Mouse (Mus musculus) forebrain, embryonic 12.5 days (tissue): ENCODE data around the gene Trem1. TPM values are rescaled to one million over a fixed set of nuclear protein-coding genes. Genes with fewer than 3 reads are reported as not detected.

Experiments used
- ATAC-seq: fragments of 200-750 bp; cut with Nextera tagmentation; 2 replicates; pipeline ENCODE4 v1.8.0; 2017; ENCODE audit warnings: moderate TSS enrichment; ENCODE audit not compliant: low FRiP score
- H3K27ac ChIP-seq: fragments of 300-500 bp; sonication (generic); 2 replicates; pipeline ENCODE4 v1.5.1; 2016; ENCODE audit warnings: mild to moderate bottlenecking
- H3K27me3 ChIP-seq: fragments of 300-500 bp; sonication (generic); 2 replicates; pipeline ENCODE4 v1.6.1; 2016; ENCODE audit warnings: mild to moderate bottlenecking
- H3K36me3 ChIP-seq: fragments of 300-500 bp; sonication (generic); replicated peaks from 2 replicates; pipeline ENCODE4 v1.6.1; 2016; ENCODE audit warnings: mild to moderate bottlenecking
- H3K4me1 ChIP-seq: fragments of 300-500 bp; sonication (generic); 2 replicates; pipeline ENCODE4 v1.6.1; 2016
- H3K4me2 ChIP-seq: fragments of 300-500 bp; sonication (generic); 2 replicates; pipeline ENCODE4 v1.6.1; 2016; ENCODE audit warnings: mild to moderate bottlenecking, moderate library complexity
- H3K4me3 ChIP-seq: fragments of 300-500 bp; sonication (generic); replicated peaks from 2 replicates; pipeline ENCODE4 v1.5.1; 2016; ENCODE audit warnings: mild to moderate bottlenecking
- H3K9ac ChIP-seq: fragments of 300-500 bp; sonication (generic); 2 replicates; pipeline ENCODE4 v1.6.1; 2016; ENCODE audit warnings: mild to moderate bottlenecking
- H3K9me3 ChIP-seq: fragments of 300-500 bp; sonication (generic); 2 replicates; pipeline ENCODE4 v1.6.1; 2016
- WGBS: fragments of 180-500 bp; shearing (Covaris S2); methylation state at CpG from one replicate; pipeline ENCODE4 v1.1.7; 2016; 5-methylcytosine and 5-hydroxymethylcytosine counted together
- polyA plus RNA-seq: library from polyadenylated mRNA; unstranded; fragments of >200 nt; fragmentation: Nextera tagmentation; extraction: Ambion mirVana; gene quantifications from 2 replicates; pipeline ENCODE4 v1.2.1, GENCODE M21; 2016

Gene Trem1
- polyA plus RNA-seq, 1 experiment from 2014 or later: not detected

DNA sequence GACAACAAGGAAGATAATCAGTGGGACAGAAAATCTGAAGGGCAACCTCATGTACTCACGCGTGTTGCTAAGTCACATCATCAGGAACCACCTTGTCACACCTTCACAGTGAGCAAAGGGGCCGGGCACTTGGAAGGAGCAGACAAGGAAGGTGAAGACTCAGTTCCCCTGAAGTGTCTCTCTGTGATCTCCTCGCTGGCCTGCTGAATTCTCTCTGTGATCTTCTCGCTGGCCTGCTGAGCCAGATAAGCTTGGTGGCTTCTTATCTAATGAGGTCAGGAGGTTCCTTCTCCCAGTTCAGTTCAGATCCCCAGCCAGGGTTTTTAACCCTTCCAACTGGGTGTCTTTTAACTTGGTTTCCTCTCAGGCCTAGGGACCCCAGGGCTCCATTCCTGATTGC, 39.6 kb downstream of the Trem1 start:
- no peaks in the 10 kb centered on the region for H3K9me3 ChIP-seq
- H3K4me2 ChIP-seq: no peak overlapping the region
- H3K4me1 ChIP-seq: no peaks in the 10 kb centered on the region
- no peak overlapping the region for H3K9ac ChIP-seq
- H3K27ac ChIP-seq: no peak overlapping the region
- no peak for ATAC-seq
- H3K27me3 ChIP-seq: peaks cover 4% of the 10 kb centered on the region; the same call in 1 of the 2 replicates
- WGBS: 80% methylated on average over 5 of the region's 5 CpGs
- H3K4me3 ChIP-seq: no peak overlapping the region
- H3K36me3 ChIP-seq: no peaks in the 10 kb centered on the region

DNA sequence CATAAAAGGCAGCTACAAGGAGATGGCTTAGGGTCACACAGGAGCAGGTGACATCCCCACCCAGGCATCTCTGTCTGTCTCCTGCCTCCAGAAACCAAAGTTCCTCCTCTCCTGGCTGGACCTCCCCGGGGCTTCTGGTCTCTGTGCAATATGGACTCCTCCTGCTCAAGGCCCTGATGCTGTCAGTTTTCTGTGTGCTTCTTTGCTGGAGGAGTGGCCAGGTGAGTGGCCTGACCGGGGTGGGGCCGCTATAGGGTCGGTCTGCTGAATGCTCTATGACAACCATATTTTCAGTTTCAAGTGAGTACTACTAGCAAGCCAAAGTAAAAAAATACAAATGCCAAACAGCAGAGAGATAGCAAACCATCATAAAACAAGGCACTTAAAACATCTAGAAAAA, 40.0 kb downstream of the Trem1 start:
- Histone ChIP-seq H3K9ac (no peak overlapping the region), H3K27ac (no peak overlapping the region)

DNA sequence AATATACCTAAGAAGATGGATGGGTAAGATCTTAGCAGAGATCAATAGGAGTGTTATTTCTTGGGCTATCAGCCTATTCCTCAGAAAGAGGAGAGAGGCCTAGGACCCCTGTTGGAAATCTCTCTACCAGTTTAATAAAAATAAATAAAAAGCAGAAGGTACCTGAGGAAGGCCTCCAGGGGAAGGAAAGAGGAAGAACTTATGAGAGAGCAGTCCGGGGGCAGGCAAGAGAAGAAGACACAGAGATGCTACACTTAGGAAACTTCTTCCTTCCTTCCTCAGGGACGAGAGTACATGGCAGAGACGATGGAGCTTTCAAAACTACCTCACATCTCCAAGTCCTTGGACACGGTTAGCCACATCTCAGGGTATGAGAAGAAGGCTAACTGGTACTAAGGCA, 41.5 kb downstream of the Trem1 start:
- Histone ChIP-seq H3K27ac (no peak overlapping the region), H3K27me3 (no peaks in the 10 kb centered on the region), H3K9me3 (no peaks in the 10 kb centered on the region), H3K4me3 (no peak overlapping the region), H3K4me1 (no peaks in the 10 kb centered on the region), H3K4me2 (no peak overlapping the region), H3K36me3 (no peaks in the 10 kb centered on the region), H3K9ac (no peak overlapping the region)
- WGBS: 89% methylated on average over 4 of the region's 4 CpGs
- no peak for ATAC-seq

More for the DNA sequence above, 40.0 kb downstream of the Trem1 start:
- no peak for ATAC-seq
- no peaks in the 10 kb centered on the region for H3K4me1 ChIP-seq
- no peaks in the 10 kb centered on the region for H3K36me3 ChIP-seq
- H3K9me3 ChIP-seq: no peaks in the 10 kb centered on the region
- 88% methylated on average over 4 of the region's 4 CpGs for WGBS
- H3K4me2 ChIP-seq: no peak overlapping the region
- H3K27me3 ChIP-seq: peaks cover under 1% of the 10 kb centered on the region; the same call in 1 of the 2 replicates
- no peak overlapping the region for H3K4me3 ChIP-seq

DNA sequence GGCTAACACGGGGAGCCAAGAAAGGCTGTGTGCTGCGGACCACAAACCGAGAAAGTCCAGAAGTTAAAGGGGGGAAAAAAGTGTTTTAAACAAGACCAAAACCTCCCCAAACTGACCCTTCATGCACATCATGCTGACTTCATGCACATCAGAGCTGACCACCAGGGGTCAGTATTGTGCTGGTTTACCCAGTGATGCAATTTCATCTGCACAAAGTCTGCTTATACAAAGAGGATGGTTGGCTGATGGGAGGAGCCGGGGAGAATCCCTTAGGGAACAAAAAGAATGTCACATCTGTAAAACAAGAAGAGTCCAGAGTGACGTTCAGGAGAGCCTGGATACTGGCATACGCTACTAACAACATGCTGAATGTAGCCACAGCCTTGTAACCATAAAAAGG, 42.3 kb downstream of the Trem1 start:
- 32% methylated on average over 6 of the region's 6 CpGs for WGBS
- no peak overlapping the region for H3K4me2 ChIP-seq
- H3K9ac ChIP-seq: no peak overlapping the region
- H3K4me1 ChIP-seq: no peaks in the 10 kb centered on the region
- no peaks in the 10 kb centered on the region for H3K27me3 ChIP-seq
- H3K27ac ChIP-seq: no peak overlapping the region
- H3K36me3 ChIP-seq: no peaks in the 10 kb centered on the region
- H3K9me3 ChIP-seq: no peaks in the 10 kb centered on the region
- no peak overlapping the region for H3K4me3 ChIP-seq
- peak; percentile 36; the same call in 1 of the 2 replicates for ATAC-seq

DNA sequence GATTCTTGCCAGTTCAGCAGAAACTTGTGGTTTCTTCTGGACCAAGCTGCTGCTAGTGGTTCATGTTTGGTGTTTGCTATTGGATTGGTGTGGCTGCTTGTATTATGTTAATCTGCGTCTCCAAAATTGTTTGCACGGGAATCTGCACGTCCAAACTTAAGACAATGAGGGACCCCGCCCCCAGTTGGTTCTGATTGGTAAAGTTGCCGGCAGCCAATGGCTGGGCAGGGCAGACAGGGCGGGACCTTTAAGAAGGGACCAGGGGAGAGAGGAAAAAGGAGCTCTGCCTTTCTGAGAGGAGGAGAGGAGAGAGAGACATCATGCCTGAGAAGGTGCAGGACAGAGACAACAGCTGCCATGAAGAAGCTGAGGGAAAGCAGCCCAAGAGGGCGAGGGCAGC, 43.2 kb downstream of the Trem1 start:
- H3K27ac ChIP-seq: no peak overlapping the region
- H3K4me1 ChIP-seq: no peaks in the 10 kb centered on the region
- H3K9me3 ChIP-seq: no peaks in the 10 kb centered on the region
- no peak overlapping the region for H3K9ac ChIP-seq
- 61% methylated on average over 7 of the region's 7 CpGs for WGBS
- no peak for ATAC-seq
- H3K4me2 ChIP-seq: no peak overlapping the region
- H3K27me3 ChIP-seq: no peaks in the 10 kb centered on the region
- H3K36me3 ChIP-seq: no peaks in the 10 kb centered on the region
- no peak overlapping the region for H3K4me3 ChIP-seq

DNA sequence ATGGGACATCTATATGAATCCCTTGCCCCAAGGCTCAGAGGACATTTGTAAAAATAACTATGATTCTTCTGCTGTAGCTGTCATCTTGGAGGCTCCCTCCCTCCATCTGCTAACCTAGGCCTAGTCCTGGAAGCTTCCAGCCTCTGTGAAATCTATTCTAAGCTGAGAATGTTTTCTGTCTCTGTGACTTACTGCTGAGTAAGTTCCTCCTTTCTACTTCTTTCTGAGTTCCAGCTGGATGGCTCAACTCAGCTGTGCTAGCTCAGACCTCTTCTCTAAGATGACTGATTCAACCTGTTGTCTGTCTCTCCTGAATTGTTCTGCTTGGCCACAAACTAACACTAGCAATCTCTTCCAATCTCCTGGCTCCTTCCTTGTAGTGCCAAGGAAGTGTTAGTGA, 45.8 kb downstream of the Trem1 start:
- no peak overlapping the region for H3K4me3 ChIP-seq
- no peaks in the 10 kb centered on the region for H3K27me3 ChIP-seq
- H3K9ac ChIP-seq: no peak overlapping the region
- no peaks in the 10 kb centered on the region for H3K9me3 ChIP-seq
- H3K27ac ChIP-seq: no peak overlapping the region
- no peak overlapping the region for H3K4me2 ChIP-seq
- peaks cover 11% of the 10 kb centered on the region for H3K4me1 ChIP-seq
- no peaks in the 10 kb centered on the region for H3K36me3 ChIP-seq
- no peak for ATAC-seq

DNA sequence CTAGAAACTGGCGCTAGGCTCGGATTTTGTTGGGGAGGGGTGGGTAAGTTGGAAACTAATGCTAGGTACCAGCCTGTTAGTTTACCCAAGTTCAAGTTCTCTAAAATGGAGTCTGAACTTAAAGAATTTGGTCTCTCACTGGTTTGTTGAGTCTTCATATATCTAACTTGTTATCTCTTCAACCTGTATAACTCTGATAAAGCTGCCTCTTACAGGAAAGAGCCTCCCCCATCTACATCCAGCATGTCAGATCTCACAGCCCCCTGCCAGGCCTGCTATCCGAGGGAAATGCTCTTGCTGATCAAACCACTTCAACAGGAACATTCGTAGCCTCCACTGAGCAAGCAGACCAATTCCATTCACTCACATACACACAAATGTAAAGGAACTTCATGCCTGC, 46.4 kb downstream of the Trem1 start:
- 91% methylated on average over 4 of the region's 4 CpGs for WGBS
- Histone ChIP-seq H3K9me3 (no peaks in the 10 kb centered on the region), H3K27me3 (no peaks in the 10 kb centered on the region), H3K4me2 (no peak overlapping the region), H3K27ac (no peak overlapping the region), H3K9ac (no peak overlapping the region), H3K4me1 (peaks cover 11% of the 10 kb centered on the region), H3K4me3 (no peak overlapping the region), H3K36me3 (no peaks in the 10 kb centered on the region)
- ATAC-seq: no peak

DNA sequence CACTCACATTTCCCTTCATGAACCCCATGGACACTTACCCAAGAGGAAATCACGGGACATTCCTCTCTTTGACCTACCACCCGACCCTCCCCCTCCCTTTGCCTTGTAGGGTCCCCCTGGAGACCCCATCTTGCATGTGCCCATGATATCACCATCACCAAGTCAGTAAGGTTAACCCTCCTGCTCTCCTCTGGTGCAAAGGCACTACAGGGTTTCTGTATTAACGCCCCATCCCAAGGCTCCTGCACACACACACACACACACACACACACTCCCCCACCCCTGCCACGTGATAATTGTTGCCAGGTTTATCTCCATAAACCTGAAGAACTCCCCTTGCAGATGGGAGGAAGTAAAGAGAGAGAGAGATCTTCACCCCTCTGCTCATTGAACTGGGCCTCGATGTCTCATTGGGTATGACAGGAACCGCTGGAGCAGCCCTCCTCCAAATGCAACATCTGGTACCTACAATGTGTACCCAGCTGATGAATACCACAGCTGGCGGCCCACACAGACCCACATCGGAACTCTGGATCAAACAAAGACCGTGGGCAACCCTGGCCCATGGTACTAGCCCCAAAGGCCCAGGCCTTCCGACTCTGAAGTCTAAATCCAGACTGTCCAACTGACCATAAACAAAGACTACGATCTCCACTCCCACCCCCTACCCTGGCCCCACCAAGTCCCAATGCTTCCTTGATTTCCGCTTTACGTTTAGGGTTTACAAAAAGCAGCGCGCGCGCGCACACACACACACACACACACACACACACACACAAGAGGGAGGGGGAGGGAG, 48.6 kb downstream of the Trem1 start:
- peaks cover 11% of the 10 kb centered on the region for H3K4me1 ChIP-seq
- WGBS: 26% methylated on average over 18 of the region's 18 CpGs
- H3K36me3 ChIP-seq: no peaks in the 10 kb centered on the region
- H3K27ac ChIP-seq: peak overlapping the region; percentile 61
- H3K4me2 ChIP-seq: peak overlapping the region; percentile 56
- peak; percentile 64 for ATAC-seq
- H3K4me3 ChIP-seq: peak overlapping the region; percentile 32
- H3K9me3 ChIP-seq: no peaks in the 10 kb centered on the region
- H3K9ac ChIP-seq: peak overlapping the region; percentile 54
- H3K27me3 ChIP-seq: no peaks in the 10 kb centered on the region

DNA sequence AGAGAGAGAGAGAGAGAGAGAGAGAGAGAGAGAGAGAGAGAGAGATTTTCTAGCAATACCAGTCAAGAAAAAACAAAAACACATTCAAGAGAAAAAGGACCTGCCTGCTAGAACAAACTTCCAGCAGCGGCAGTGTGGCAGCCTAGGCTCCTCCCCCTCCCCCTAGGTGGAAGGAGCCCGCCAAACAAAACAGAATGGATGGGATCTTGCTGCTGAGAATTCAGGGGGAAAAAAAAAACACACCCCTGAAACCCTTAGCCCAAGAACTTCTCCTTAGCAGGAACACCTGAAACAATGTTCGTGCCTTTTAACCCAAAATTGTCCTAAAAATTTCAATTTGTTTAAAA, 49.1 kb downstream of the Trem1 start:
- Histone ChIP-seq H3K9ac (peak overlapping the region; percentile 54), H3K27ac (peak overlapping the region; percentile 61; the same call in 1 of the 2 replicates), H3K36me3 (no peaks in the 10 kb centered on the region), H3K27me3 (no peaks in the 10 kb centered on the region), H3K9me3 (no peaks in the 10 kb centered on the region), H3K4me3 (peak overlapping the region; percentile 32), H3K4me2 (peak overlapping the region; percentile 56), H3K4me1 (peaks cover 11% of the 10 kb centered on the region)
- peak; percentile 61 for ATAC-seq
- 1% methylated on average over 3 of the region's 3 CpGs for WGBS

DNA sequence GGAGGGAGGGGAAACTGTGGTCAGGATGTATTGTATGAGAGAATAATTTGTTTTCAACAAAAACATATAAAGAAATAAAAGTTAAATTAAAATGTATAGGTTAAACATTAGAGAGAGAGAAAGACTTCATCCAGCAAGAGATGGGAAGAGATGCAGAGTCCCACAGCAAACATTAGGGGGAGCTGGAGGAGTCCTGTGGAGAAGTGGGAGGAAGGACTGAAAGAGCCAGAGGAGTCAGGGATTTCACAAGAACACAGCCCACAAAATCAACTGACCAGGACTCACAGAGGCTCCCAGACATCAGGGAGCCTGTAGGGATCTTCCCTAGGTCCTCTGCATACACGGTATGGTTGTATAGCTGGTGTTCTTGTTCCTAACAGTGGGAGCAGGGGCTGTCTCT, 54.2 kb downstream of the Trem1 start:
- H3K4me2 ChIP-seq: no peak overlapping the region
- peaks cover 4% of the 10 kb centered on the region for H3K4me1 ChIP-seq
- no peak overlapping the region for H3K4me3 ChIP-seq
- no peaks in the 10 kb centered on the region for H3K27me3 ChIP-seq
- ATAC-seq: no peak
- H3K27ac ChIP-seq: no peak overlapping the region
- WGBS: 75% methylated on average over 1 of the region's 1 CpGs
- no peaks in the 10 kb centered on the region for H3K36me3 ChIP-seq
- no peak overlapping the region for H3K9ac ChIP-seq
- no peaks in the 10 kb centered on the region for H3K9me3 ChIP-seq

DNA sequence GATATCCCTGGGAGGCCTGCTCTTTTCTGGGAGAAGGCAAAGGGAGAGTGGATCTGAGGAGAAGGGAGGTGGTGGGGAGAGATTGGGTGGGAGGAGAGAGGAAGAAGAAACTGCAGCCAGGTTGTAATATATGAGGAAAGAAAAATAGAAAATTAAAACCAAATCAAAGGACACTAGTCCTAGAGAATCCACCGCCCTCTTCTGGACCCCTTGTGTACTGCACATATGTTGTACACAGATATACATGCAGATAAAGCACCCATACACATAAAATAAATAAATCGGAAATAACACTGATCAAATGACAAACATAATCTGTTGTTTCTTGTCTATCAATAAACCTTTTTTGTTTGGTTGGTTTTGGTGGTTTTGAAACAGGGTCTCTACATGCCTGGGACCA, 54.7 kb downstream of the Trem1 start:
- Histone ChIP-seq H3K9me3 (no peaks in the 10 kb centered on the region), H3K27me3 (no peaks in the 10 kb centered on the region), H3K27ac (no peak overlapping the region), H3K4me1 (peaks cover 3% of the 10 kb centered on the region), H3K4me2 (no peak overlapping the region), H3K9ac (no peak overlapping the region), H3K36me3 (no peaks in the 10 kb centered on the region), H3K4me3 (no peak overlapping the region)
- 56% methylated on average over 2 of the region's 2 CpGs for WGBS
- no peak for ATAC-seq

DNA sequence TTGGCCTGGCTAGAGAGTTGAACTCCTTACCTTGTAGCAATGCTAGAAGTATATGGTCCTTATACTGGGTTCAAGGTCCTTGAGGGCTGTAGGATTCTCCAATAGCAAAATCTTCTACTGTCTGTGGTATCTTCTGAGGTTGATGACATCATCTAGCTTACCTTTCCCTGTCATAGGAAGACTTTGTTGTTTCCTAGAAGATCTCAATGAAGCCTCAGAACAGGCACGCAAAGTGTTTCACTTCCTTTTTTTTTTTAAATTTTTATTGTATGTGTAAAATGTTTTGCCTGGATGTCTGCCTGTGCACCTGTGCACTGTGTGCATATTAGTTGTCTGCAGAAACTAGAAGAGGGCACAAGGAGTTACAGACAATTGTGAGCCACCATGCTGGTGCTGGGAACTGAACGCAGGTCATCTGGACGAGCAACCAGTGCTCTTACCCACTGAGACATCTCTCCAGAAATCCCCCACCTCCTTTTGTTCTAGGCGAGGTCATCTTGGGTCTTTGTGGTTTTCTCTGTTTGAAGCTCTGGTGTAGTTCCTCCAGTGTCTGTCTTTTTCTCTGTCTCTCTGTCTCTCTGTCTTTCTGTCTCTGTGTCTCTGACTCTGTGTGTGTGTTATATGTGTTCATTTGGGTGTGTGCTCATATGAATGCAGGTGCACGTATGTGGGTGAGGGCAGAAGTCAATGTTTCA, 61.1 kb downstream of the Trem1 start:
- H3K4me3 ChIP-seq: no peak overlapping the region
- no peaks in the 10 kb centered on the region for H3K36me3 ChIP-seq
- H3K4me1 ChIP-seq: no peaks in the 10 kb centered on the region
- WGBS: 84% methylated on average over 5 of the region's 5 CpGs
- H3K4me2 ChIP-seq: no peak overlapping the region
- H3K27ac ChIP-seq: no peak overlapping the region
- no peaks in the 10 kb centered on the region for H3K9me3 ChIP-seq
- ATAC-seq: no peak
- H3K27me3 ChIP-seq: 0 out of 2 replicates have a peak, but pooled peaks cover 6% of the 10 kb centered on the region
- no peak overlapping the region for H3K9ac ChIP-seq
